ENCODE assay signal across 11 mouse cellular contexts in genomic region chr4:118109649-118110048, GRCm38 (mm10). TPM values are rescaled to one million over a fixed set of nuclear protein-coding genes. Genes with fewer than 3 reads are reported as not detected.
A peak's percentile ranks its signal among the peaks of the same experiment; 100 is the strongest.
DNase-seq lines count a peak whose midpoint lies in the region; ATAC-seq and TF ChIP-seq lines count a peak whose summit lies in the region.
"Had no signal": no experiment of that assay in that cellular context is flagged by ENCODE, and none has a peak within 500 bp of the region (broad histone marks: within the 10 kb centered on the region; RNA-seq: fewer than 3 reads in every experiment).

No protein-coding gene starts in this region.

- DNase-seq in hindbrain, embryonic 11.5 days (ENCODE audit: low spot score): no peak
- no peak for DNase-seq in ovary, adult 18-20 months (ENCODE audit: low spot score)
- DNase-seq in kidney, adult 11 months: no peak

- TF ChIP-seq CTCF in bone marrow, adult 2 months (IDR thresholded peaks at IDR 0.05; ENCODE audit: control insufficient read depth, insufficient read depth, low read length): no peak

- no peaks in the 10 kb centered on the region for H3K27me3 ChIP-seq in hindbrain, embryonic 13.5 days
- H3K27me3 ChIP-seq in hindbrain, embryonic 11.5 days (ENCODE audit: control insufficient read depth, insufficient read depth, low read length): no peaks in the 10 kb centered on the region
- H3K27me3 ChIP-seq in intestine, embryonic 16.5 days (replicated peaks; ENCODE audit: control insufficient read depth, insufficient read depth, low read length): no peaks in the 10 kb centered on the region
- H3K27me3 ChIP-seq: hindbrain, embryonic 12.5 days; megakaryocyte, embryonic 14.5 days had no signal

- no peak overlapping the region for H3K4me3 ChIP-seq in hindbrain, embryonic 13.5 days
- H3K4me3 ChIP-seq in hindbrain, embryonic 11.5 days (ENCODE audit: low read depth, low read length): no peak overlapping the region
- peak overlapping the region; percentile 3 for H3K4me3 ChIP-seq in bone marrow, adult 2 months (replicated peaks; ENCODE audit: control insufficient read depth, low read depth, low read length)
- no peak overlapping the region for H3K4me3 ChIP-seq in intestine, embryonic 16.5 days (ENCODE audit: low read length)
- H3K4me3 ChIP-seq: hindbrain, embryonic 12.5 days; megakaryocyte, embryonic 14.5 days; myocyte had no signal

- H3K9me3 ChIP-seq in hindbrain, embryonic 13.5 days: peaks cover 3% of the 10 kb centered on the region; the same call in 1 of the 2 replicates
- no peaks in the 10 kb centered on the region for H3K9me3 ChIP-seq in hindbrain, embryonic 11.5 days (ENCODE audit: control insufficient read depth, low read length)
- H3K9me3 ChIP-seq in intestine, embryonic 16.5 days (ENCODE audit: control insufficient read depth, low read length): no peaks in the 10 kb centered on the region; the same call in 1 of the 2 replicates
- H3K9me3 ChIP-seq: hindbrain, embryonic 12.5 days had no signal

- peaks cover 13% of the 10 kb centered on the region for H3K4me1 ChIP-seq in hindbrain, embryonic 13.5 days (replicated peaks)
- H3K4me1 ChIP-seq in hindbrain, embryonic 11.5 days (replicated peaks; ENCODE audit: control insufficient read depth, insufficient read depth, low read length): no peaks in the 10 kb centered on the region
- no peaks in the 10 kb centered on the region; the same call in 1 of the 2 replicates for H3K4me1 ChIP-seq in bone marrow, adult 2 months (ENCODE audit: control insufficient read depth, insufficient read depth, low read length)
- H3K4me1 ChIP-seq in intestine, embryonic 16.5 days (ENCODE audit: control insufficient read depth, insufficient read depth, low read length): peaks cover 8% of the 10 kb centered on the region
- H3K4me1 ChIP-seq: hindbrain, embryonic 12.5 days had no signal

- peaks cover 17% of the 10 kb centered on the region for H3K36me3 ChIP-seq in hindbrain, embryonic 13.5 days
- H3K36me3 ChIP-seq in hindbrain, embryonic 11.5 days (ENCODE audit: control insufficient read depth, insufficient read depth, low read length): no peaks in the 10 kb centered on the region
- H3K36me3 ChIP-seq in intestine, embryonic 16.5 days (ENCODE audit: control insufficient read depth, insufficient read depth, low read length): no peaks in the 10 kb centered on the region

- 72% methylated on average over 13 of the region's 13 CpGs for WGBS in hindbrain, embryonic 13.5 days
- WGBS in hindbrain, embryonic 11.5 days: 92% methylated on average over 13 of the region's 13 CpGs
- 73% methylated on average over 13 of the region's 13 CpGs for WGBS in bone marrow, adult 2 months
- WGBS in intestine, embryonic 16.5 days: 63% methylated on average over 13 of the region's 13 CpGs

- TF ChIP-seq POLR2A in bone marrow, adult 2 months (IDR thresholded peaks at IDR 0.05; ENCODE audit: borderline replicate concordance, control insufficient read depth, low read depth, low read length): no peak

- no peak overlapping the region for H3K4me2 ChIP-seq in hindbrain, embryonic 13.5 days
- no peak overlapping the region for H3K4me2 ChIP-seq in hindbrain, embryonic 11.5 days (replicated peaks; ENCODE audit: low read depth, low read length)
- no peak overlapping the region for H3K4me2 ChIP-seq in intestine, embryonic 16.5 days (ENCODE audit: low read depth, low read length)
- H3K4me2 ChIP-seq: hindbrain, embryonic 12.5 days had no signal

- no peak overlapping the region for H3K9ac ChIP-seq in hindbrain, embryonic 13.5 days
- no peak overlapping the region for H3K9ac ChIP-seq in hindbrain, embryonic 11.5 days (ENCODE audit: low read depth, low read length)
- 0 out of 2 replicates have a peak overlapping the region, but pooled peaks have one; percentile 9 for H3K9ac ChIP-seq in intestine, embryonic 16.5 days (ENCODE audit: low read depth, low read length)
- H3K9ac ChIP-seq: hindbrain, embryonic 12.5 days had no signal

- peak overlapping the region; percentile 5; the same call in 1 of the 2 replicates for H3K27ac ChIP-seq in hindbrain, embryonic 13.5 days
- no peak overlapping the region for H3K27ac ChIP-seq in hindbrain, embryonic 11.5 days (ENCODE audit: low read depth, low read length)
- peak overlapping the region; percentile 24 for H3K27ac ChIP-seq in bone marrow, adult 2 months (ENCODE audit: control insufficient read depth, insufficient read depth, low read depth, low read length, poor library complexity)
- H3K27ac ChIP-seq in intestine, embryonic 16.5 days (ENCODE audit: low read length): no peak overlapping the region
- H3K27ac ChIP-seq: hindbrain, embryonic 12.5 days; kidney, postnatal 0 days had no signal

- ATAC-seq in hindbrain, embryonic 13.5 days (ENCODE audit: low FRiP score): 0 out of 2 replicates have a peak, but pooled peaks have one; percentile 24
- ATAC-seq in hindbrain, embryonic 11.5 days (ENCODE audit: low FRiP score): no peak
- no peak for ATAC-seq in intestine, embryonic 16.5 days
- ATAC-seq in megakaryocyte progenitor cell, adult 5-6 weeks (replicated peaks; ENCODE audit: poor library complexity): peak; percentile 67

RNA-seq across cellular contexts. Expression of gene St3gal3, which starts 25.1 kb away (rescaled TPM):
- 10.5 and 10.8 TPM in 2 replicates for polyA plus RNA-seq in hindbrain, embryonic 13.5 days (2015; fragmentation: Nextera tagmentation; extraction: Ambion mirVana)
- 5.5 and 6.0 TPM in 2 replicates for polyA plus RNA-seq in hindbrain, embryonic 11.5 days (2014; fragmentation: Nextera tagmentation; extraction: Ambion mirVana)
- 5.9 and 6.8 TPM in 2 replicates for polyA plus RNA-seq in bone marrow, adult 2 months (2011; ENCODE audit: insufficient read depth, insufficient read length, low replicate concordance, missing spikeins)
- 8.6 and 10.1 TPM in 2 replicates for polyA plus RNA-seq in intestine, embryonic 16.5 days (2015; fragmentation: Nextera tagmentation; extraction: Ambion mirVana)
- 3.9 and 4.6 TPM in 2 replicates for total RNA-seq in megakaryocyte progenitor cell, adult 5-6 weeks (2015)
- total RNA-seq in megakaryocyte progenitor cell, adult 5-6 weeks (2017): 4.7 and 5.2 TPM in 2 replicates

Comparison
In these comparisons a context has a peak if more than half of its experiments do, and no peak if none do; other contexts are left out.
1. ATAC-seq: peak in hindbrain, embryonic 13.5 days (single experiment) and megakaryocyte progenitor cell, adult 5-6 weeks (single experiment); none in hindbrain, embryonic 11.5 days (single experiment) and intestine, embryonic 16.5 days (single experiment).
2. H3K27ac ChIP-seq: peak in hindbrain, embryonic 13.5 days (single experiment) and bone marrow, adult 2 months (single experiment); none in hindbrain, embryonic 11.5 days (single experiment) and intestine, embryonic 16.5 days (single experiment).